Mouse (Mus musculus): ENCODE data around the gene Myo3a.

GRCm38 (mm10) chr2:22620978-22621827 is 393.9 kb downstream of the Myo3a start:
- no peak for TF ChIP-seq POLR2A (IDR thresholded peaks at IDR 0.05; ENCODE audit: insufficient read depth, low read length)
- TF ChIP-seq CTCF (IDR thresholded peaks at IDR 0.05; ENCODE audit: low read depth, low read length), result no peak
- no peak for TF ChIP-seq EP300 (IDR thresholded peaks at IDR 0.05; ENCODE audit: insufficient read depth, low read depth, low read length)

Measured in ES-Bruce4 (cell line).